Mouse (Mus musculus) embryonic facial prominence, embryonic 15.5 days (tissue): ENCODE results near the gene Phactr4. TPM values are rescaled to one million over a fixed set of nuclear protein-coding genes. Genes with fewer than 3 reads are reported as not detected.
"Not testable (repeated sequence)": the region's sequence is repeated elsewhere in the genome, so short reads cannot be mapped to it uniquely, and the experiment has no call there.

ENCODE experiments used
- ATAC-seq: fragments of 200-750 bp; cut with Nextera tagmentation; 2 replicates; pipeline ENCODE4 v1.8.0; 2017; ENCODE audit warnings: low read depth, moderate TSS enrichment; ENCODE audit not compliant: insufficient number of reproducible peaks, low FRiP score, low TSS enrichment
- H3K27ac ChIP-seq: fragments of 300-500 bp; sonication (generic); replicated peaks from 2 replicates; pipeline ENCODE4 v1.5.1; 2015; ENCODE audit warnings: mild to moderate bottlenecking, inconsistent platforms
- H3K27me3 ChIP-seq: fragments of 300-500 bp; sonication (generic); 2 replicates; pipeline ENCODE4 v1.6.1; 2015; ENCODE audit warnings: inconsistent platforms
- H3K36me3 ChIP-seq: fragments of 300-500 bp; sonication (generic); 2 replicates; pipeline ENCODE4 v1.6.1; 2015; ENCODE audit warnings: mild to moderate bottlenecking, inconsistent platforms
- H3K4me1 ChIP-seq: fragments of 300-500 bp; sonication (generic); 2 replicates; pipeline ENCODE4 v1.6.1; 2015; ENCODE audit warnings: inconsistent platforms
- H3K4me2 ChIP-seq: fragments of 300-500 bp; sonication (generic); replicated peaks from 2 replicates; pipeline ENCODE4 v1.6.1; 2015; ENCODE audit warnings: mild to moderate bottlenecking, inconsistent platforms
- H3K4me3 ChIP-seq: fragments of 300-500 bp; sonication (generic); replicated peaks from 2 replicates; pipeline ENCODE4 v1.5.1; 2015; ENCODE audit warnings: mild to moderate bottlenecking, inconsistent platforms
- H3K9ac ChIP-seq: fragments of 300-500 bp; sonication (generic); 2 replicates; pipeline ENCODE4 v1.6.1; 2015; ENCODE audit warnings: inconsistent platforms
- H3K9me3 ChIP-seq: fragments of 300-500 bp; sonication (generic); replicated peaks from 2 replicates; pipeline ENCODE4 v1.6.1; 2016; ENCODE audit warnings: inconsistent platforms
- WGBS: fragments of 180-500 bp; shearing (Covaris S2); methylation state at CpG from one replicate; pipeline ENCODE4 v1.1.7; 2015; 5-methylcytosine and 5-hydroxymethylcytosine counted together
- polyA plus RNA-seq: library from polyadenylated mRNA; unstranded; fragments of >200 nt; fragmentation: Nextera tagmentation; extraction: Ambion mirVana; gene quantifications from 2 replicates; pipeline ENCODE4 v1.2.1, GENCODE M21; 2015

Phactr4 gene
- polyA plus RNA-seq, 1 experiment from 2014 or later: 21.8 TPM

DNA sequence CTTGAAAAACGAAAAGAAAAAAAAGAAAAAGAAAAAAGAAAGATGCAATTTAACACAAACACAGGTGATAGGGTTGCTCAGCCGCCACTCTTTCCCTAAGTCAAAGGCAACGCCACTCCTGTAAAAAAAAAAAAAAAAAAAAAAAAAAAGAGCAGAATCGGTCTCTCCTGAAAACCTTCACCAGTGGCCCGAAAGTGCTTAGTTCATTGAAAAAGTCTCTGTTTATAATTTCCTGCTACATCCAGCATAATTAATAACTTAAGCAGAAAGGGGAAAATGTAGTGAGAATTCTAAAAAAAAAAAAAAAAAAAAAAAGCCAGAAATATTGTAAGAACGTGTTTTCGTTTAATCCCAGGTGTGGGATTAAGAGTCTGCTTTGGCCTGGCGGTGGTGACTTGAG is 22.2 kb upstream of the Phactr4 start:
- no peak for ATAC-seq
- H3K27me3 ChIP-seq: no peaks in the 10 kb centered on the region
- H3K4me1 ChIP-seq: no peaks in the 10 kb centered on the region
- H3K4me2 ChIP-seq: no peak overlapping the region
- no peaks in the 10 kb centered on the region for H3K9me3 ChIP-seq
- H3K27ac ChIP-seq: no peak overlapping the region
- H3K4me3 ChIP-seq: no peak overlapping the region
- no peak overlapping the region for H3K9ac ChIP-seq
- 77% methylated on average over 8 of the region's 8 CpGs for WGBS
- H3K36me3 ChIP-seq: no peaks in the 10 kb centered on the region

DNA sequence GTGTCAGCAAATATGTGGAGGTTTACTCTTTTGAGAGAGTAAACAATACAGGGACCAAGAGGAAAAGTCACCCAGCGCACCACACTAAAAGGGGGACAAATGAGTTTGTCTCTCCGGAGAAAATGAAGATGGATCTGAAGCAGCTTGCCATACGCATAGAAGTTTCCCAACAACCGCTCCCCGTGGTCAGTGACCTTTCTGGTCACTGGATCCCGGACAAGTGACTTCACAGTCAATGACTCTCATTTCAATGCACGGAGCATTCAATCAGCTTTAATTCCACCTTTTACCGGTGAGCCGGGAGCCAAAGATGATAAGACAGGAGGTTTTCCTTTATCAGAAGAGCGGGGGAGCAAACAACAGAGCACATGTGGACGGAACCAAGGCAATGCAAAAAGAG is 15.6 kb upstream of the Phactr4 start:
- WGBS: 55% methylated on average over 11 of the region's 11 CpGs
- no peaks in the 10 kb centered on the region for H3K4me1 ChIP-seq
- H3K27me3 ChIP-seq: no peaks in the 10 kb centered on the region
- H3K9me3 ChIP-seq: no peaks in the 10 kb centered on the region
- no peaks in the 10 kb centered on the region for H3K36me3 ChIP-seq
- H3K27ac ChIP-seq: no peak overlapping the region
- no peak overlapping the region for H3K4me3 ChIP-seq
- H3K4me2 ChIP-seq: no peak overlapping the region
- no peak for ATAC-seq
- no peak overlapping the region for H3K9ac ChIP-seq

DNA sequence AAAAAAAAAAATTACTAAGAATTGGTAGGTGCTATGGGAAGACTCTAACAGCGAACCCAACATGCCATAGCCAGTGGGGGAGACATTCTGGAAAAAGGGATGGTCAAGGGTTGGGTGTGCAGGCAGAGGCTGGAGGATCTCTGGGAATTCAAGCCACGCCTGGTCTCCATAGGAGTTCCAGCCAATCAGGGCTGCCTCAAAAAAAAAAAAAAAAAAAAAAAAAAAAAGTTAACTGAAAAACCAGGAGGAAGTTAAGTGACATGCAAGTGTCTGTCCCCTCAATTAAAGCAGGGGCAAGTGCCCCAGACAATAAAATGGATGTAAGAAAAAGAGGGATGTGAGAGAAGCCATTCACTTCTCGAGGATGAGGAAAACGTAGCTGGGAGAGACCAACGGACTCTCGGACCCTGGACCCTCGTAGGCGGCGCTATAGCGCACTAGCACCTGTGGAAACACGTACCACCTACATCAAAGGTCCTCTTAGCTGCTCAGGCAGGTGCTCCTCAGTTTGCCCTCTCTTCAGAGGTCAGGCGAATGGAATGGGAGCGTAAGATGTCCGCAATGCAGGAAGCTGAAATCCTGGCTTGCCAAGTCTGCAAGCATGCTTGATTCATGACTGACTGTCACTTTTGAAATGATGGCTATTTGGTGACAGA is 10.6 kb upstream of the Phactr4 start:
- no peak for ATAC-seq
- H3K27me3 ChIP-seq: no peaks in the 10 kb centered on the region
- no peaks in the 10 kb centered on the region for H3K9me3 ChIP-seq
- H3K27ac ChIP-seq: no peak overlapping the region
- H3K4me2 ChIP-seq: peak overlapping the region; percentile 32
- no peaks in the 10 kb centered on the region for H3K4me1 ChIP-seq
- no peak overlapping the region for H3K4me3 ChIP-seq
- 14% methylated on average over 14 of the region's 14 CpGs for WGBS
- H3K9ac ChIP-seq: no peak overlapping the region
- H3K36me3 ChIP-seq: no peaks in the 10 kb centered on the region

DNA sequence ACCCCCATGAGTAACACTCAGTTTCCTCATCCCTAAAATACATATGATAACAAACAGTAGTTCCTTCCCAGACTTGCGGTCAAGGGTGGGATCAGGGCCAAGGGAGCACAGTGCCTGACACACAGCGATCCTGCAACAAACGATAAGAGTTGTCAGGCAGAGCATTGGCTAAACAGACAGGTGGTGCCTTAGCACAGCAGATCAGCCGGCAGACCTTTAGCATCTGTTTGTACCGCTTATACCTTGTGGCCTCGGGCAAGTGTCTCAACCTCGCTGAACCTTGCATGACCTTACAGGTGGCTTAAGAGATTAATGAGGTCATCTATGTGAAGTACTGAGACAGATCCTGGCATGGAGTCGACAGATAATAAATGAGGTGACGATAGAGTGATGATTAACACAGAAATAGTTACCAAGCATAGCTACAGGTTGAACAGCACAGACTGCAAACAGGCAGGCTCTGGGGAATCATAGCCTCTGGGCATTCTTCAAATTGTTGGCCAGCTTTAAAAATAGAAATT is 5.8 kb upstream of the Phactr4 start:
- H3K4me3 ChIP-seq: no peak overlapping the region
- no peak overlapping the region for H3K9ac ChIP-seq
- 49% methylated on average over 9 of the region's 9 CpGs for WGBS
- no peak overlapping the region for H3K4me2 ChIP-seq
- H3K4me1 ChIP-seq: no peaks in the 10 kb centered on the region
- H3K27ac ChIP-seq: no peak overlapping the region
- H3K9me3 ChIP-seq: no peaks in the 10 kb centered on the region
- no peaks in the 10 kb centered on the region for H3K36me3 ChIP-seq
- H3K27me3 ChIP-seq: no peaks in the 10 kb centered on the region
- no peak for ATAC-seq

DNA sequence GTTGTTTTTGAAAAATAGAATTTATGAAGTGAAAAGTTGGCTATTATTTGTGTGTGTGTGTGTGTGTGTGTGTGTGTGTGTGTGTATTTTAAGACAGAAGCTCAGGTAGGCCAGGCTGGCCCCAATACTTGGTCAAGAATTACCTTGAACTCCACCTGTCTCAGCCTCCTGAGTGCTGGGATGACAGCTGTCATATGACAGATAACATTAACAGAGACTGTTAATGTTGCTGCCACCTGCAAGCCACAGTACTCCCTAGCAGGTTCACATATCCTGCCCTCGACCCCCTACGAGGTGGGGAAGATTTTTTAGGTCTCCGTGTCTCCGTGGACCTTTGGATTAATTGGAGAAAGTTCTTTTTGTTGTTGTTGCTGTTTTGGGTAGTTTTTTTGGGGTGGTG is 5.2 kb upstream of the Phactr4 start:
- 78% methylated on average over 4 of the region's 4 CpGs for WGBS

DNA sequence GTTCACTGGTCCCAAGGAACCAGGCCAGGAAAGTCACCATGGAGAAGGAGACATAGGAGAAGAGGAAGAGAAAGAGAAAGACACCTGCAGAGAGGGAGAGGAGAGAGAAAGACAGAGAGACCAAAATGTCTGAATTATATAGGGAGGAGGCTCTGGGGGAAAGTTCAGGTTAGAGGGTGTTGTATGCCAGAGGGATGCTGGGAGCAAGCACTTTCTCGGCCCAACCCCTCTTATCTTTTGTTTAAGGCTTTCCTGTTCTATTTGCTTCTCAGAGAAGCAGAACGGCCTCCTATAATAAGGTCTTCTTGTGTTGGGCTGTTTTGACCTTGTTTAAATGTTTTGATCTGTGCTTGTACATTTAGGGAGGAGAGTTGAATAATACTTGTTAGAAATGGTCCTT is 3.7 kb upstream of the Phactr4 start:
- Histone ChIP-seq H3K4me2 (no peak overlapping the region), H3K27ac (no peak overlapping the region), H3K4me3 (no peak overlapping the region), H3K9me3 (no peaks in the 10 kb centered on the region), H3K4me1 (no peaks in the 10 kb centered on the region), H3K36me3 (no peaks in the 10 kb centered on the region), H3K9ac (no peak overlapping the region), H3K27me3 (no peaks in the 10 kb centered on the region)
- ATAC-seq: no peak
- WGBS: 72% methylated on average over 2 of the region's 2 CpGs

More for the DNA sequence above, 5.2 kb upstream of the Phactr4 start:
- Histone ChIP-seq H3K9me3 (no peaks in the 10 kb centered on the region), H3K4me2 (no peak overlapping the region), H3K4me3 (no peak overlapping the region), H3K9ac (no peak overlapping the region), H3K27me3 (no peaks in the 10 kb centered on the region), H3K27ac (no peak overlapping the region), H3K36me3 (no peaks in the 10 kb centered on the region), H3K4me1 (no peaks in the 10 kb centered on the region)
- ATAC-seq: no peak

DNA sequence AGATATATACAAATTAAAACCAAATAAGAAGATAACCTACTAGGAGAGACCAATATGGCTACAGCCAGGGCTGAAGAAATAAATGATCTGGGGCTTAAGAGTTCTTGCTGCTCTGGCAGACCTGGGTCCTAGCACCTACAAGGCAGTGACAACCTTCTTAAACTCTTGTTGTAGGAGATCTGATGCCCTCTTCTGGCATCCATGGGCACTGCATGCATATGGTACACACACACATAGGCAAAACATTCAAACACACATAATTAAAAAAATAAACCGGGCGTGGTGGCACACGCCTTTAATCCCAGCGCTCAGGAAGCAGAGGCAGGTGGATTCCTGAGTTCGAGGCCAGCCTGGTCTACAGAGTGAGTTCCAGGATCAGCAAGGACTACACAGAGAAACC is 2.5 kb upstream of the Phactr4 start:
- H3K4me3 ChIP-seq: no peak overlapping the region
- no peaks in the 10 kb centered on the region for H3K36me3 ChIP-seq
- no peak overlapping the region for H3K4me2 ChIP-seq
- H3K9ac ChIP-seq: no peak overlapping the region
- no peaks in the 10 kb centered on the region for H3K27me3 ChIP-seq
- H3K9me3 ChIP-seq: no peaks in the 10 kb centered on the region
- H3K4me1 ChIP-seq: peaks cover 3% of the 10 kb centered on the region; the same call in 1 of the 2 replicates
- H3K27ac ChIP-seq: no peak overlapping the region
- ATAC-seq: no peak
- 95% methylated on average over 5 of the region's 5 CpGs for WGBS

DNA sequence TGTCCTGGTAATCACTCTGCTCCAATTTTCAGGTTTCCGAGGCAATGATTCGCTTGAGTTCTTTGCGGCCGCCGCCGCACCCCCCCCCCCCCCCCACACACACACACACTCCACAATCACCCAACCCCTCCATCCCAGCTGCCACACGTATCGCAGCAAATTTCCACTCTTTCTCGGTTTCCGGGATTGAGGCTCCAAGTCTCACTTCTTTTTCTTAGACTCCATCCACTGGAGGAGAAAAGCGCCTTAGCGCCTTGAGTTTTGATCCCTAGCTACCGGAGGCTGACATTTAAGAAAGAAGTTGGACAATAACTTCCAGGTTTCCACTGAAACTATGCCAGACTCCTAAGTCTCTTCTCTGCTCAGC is 750 bp downstream of the Phactr4 start:
- peak overlapping the region; percentile 98 for H3K27ac ChIP-seq
- H3K4me1 ChIP-seq: peaks cover 4% of the 10 kb centered on the region; the same call in 1 of the 2 replicates
- H3K9me3 ChIP-seq: no peaks in the 10 kb centered on the region
- no peak for ATAC-seq
- H3K9ac ChIP-seq: peak overlapping the region; percentile 91
- under 1% methylated on average over 11 of the region's 13 CpGs for WGBS
- H3K27me3 ChIP-seq: no peaks in the 10 kb centered on the region
- H3K36me3 ChIP-seq: no peaks in the 10 kb centered on the region
- H3K4me2 ChIP-seq: peak overlapping the region; percentile 52
- peak overlapping the region; percentile 89 for H3K4me3 ChIP-seq

DNA sequence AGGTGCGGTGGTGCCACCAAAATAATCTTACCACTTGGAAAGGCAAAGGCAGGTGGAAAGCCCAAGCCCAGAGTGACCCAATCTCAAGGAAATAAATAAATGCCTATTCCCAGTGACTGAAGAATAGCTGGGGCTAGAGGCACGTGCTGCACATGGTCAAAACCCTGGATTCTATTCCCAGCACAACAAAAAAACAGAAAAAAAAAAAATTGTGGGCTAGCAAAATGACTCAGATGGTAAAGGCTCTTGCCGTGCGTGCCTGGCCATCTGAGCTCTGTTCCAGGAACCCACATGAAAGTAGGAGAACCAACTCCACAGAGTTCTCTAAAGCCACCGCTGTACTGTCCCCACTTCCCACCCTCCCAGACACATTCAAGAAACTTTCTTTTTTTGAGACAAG is 1.8 kb downstream of the Phactr4 start:
- no peak overlapping the region for H3K27ac ChIP-seq
- no peak overlapping the region for H3K9ac ChIP-seq
- H3K4me2 ChIP-seq: peak overlapping the region; percentile 52; the same call in 1 of the 2 replicates
- H3K9me3 ChIP-seq: no peaks in the 10 kb centered on the region
- H3K4me3 ChIP-seq: no peak overlapping the region
- H3K27me3 ChIP-seq: no peaks in the 10 kb centered on the region
- ATAC-seq: no peak
- no peaks in the 10 kb centered on the region for H3K36me3 ChIP-seq
- H3K4me1 ChIP-seq: peaks cover 4% of the 10 kb centered on the region; the same call in 1 of the 2 replicates
- WGBS: 66% methylated on average over 5 of the region's 5 CpGs

DNA sequence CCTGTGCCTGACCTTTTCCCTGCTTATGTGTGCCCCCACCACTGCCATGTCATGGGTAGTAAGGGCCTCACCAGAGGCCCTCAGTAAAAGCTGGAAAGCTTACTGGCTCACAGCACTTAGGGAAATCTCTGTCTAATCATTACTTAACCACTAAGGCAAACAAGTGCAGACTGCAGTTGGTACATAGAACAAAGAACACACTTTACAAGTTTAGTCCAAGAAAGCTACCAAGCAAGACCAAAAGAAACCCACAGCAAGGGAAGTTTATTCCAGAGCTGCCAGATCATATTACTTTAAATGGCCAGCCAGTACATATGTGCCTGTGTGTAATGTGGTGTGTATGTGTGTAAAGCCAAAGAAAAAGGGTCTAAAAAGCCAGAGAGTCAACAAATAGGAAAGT is 6.3 kb downstream of the Phactr4 start:
- H3K4me1 ChIP-seq: peaks cover 4% of the 10 kb centered on the region; the same call in 1 of the 2 replicates
- peaks cover 6% of the 10 kb centered on the region; the same call in 1 of the 2 replicates for H3K36me3 ChIP-seq
- ATAC-seq: no peak
- no peak overlapping the region for H3K4me2 ChIP-seq
- no peak overlapping the region for H3K4me3 ChIP-seq
- no peak overlapping the region for H3K9ac ChIP-seq
- H3K27ac ChIP-seq: no peak overlapping the region; the same call in 1 of the 2 replicates
- H3K9me3 ChIP-seq: no peaks in the 10 kb centered on the region
- no peaks in the 10 kb centered on the region for H3K27me3 ChIP-seq

DNA sequence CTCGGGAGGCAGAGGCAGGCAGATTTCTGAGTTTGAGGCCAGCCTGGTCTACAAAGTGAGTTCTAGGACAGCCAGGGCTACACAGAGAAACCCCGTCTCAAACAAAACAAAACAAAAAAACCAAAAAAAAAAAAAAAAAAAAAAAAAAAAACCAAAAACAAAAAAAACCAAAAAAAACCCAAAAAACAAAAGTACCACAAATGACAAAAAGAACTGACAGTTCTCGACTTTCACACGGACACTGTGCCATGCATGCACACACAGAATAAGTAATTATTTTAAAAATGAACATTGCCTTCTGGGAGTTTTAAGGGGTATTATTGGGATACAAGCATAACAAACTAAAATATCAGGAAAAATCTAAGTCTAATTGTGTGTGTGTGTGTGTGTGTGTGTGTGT is 9.0 kb downstream of the Phactr4 start:
- not testable (repeated sequence) for H3K4me1 ChIP-seq, ATAC-seq, H3K4me3 ChIP-seq, H3K27me3 ChIP-seq, H3K9me3 ChIP-seq, H3K4me2 ChIP-seq, H3K27ac ChIP-seq, H3K9ac ChIP-seq, H3K36me3 ChIP-seq
- 92% methylated on average over 4 of the region's 4 CpGs for WGBS
